Mouse (Mus musculus) forebrain, embryonic 13.5 days (tissue): Measurements from ENCODE around the gene Hcn2. TPM values are rescaled to one million over a fixed set of nuclear protein-coding genes. Genes with fewer than 3 reads are reported as not detected.
A peak's percentile ranks its signal among the peaks of the same experiment; 100 is the strongest.

Source experiments
- ATAC-seq: fragments of 200-750 bp; cut with Nextera tagmentation; 2 replicates; pipeline ENCODE4 v1.8.0; 2017
- H3K27ac ChIP-seq: fragments of 300-500 bp; sonication (generic); 2 replicates; pipeline ENCODE4 v1.5.1; 2015; ENCODE audit warnings: inconsistent platforms, mild to moderate bottlenecking, moderate library complexity
- H3K27me3 ChIP-seq: fragments of 300-500 bp; sonication (generic); 2 replicates; pipeline ENCODE4 v1.6.1; 2015; ENCODE audit warnings: mild to moderate bottlenecking, inconsistent platforms
- H3K36me3 ChIP-seq: fragments of 300-500 bp; sonication (generic); 2 replicates; pipeline ENCODE4 v1.6.1; 2015; ENCODE audit warnings: mild to moderate bottlenecking, inconsistent platforms; ENCODE audit not compliant: poor library complexity, severe bottlenecking
- H3K4me1 ChIP-seq: fragments of 300-500 bp; sonication (generic); 2 replicates; pipeline ENCODE4 v1.6.1; 2015; ENCODE audit warnings: inconsistent platforms
- H3K4me2 ChIP-seq: fragments of 300-500 bp; sonication (generic); 2 replicates; pipeline ENCODE4 v1.6.1; 2015; ENCODE audit warnings: inconsistent platforms, mild to moderate bottlenecking, moderate library complexity
- H3K4me3 ChIP-seq: fragments of 300-500 bp; sonication (generic); 2 replicates; pipeline ENCODE4 v1.5.1; 2015; ENCODE audit warnings: mild to moderate bottlenecking, inconsistent platforms
- H3K9ac ChIP-seq: fragments of 300-500 bp; sonication (generic); 2 replicates; pipeline ENCODE4 v1.6.1; 2015; ENCODE audit warnings: mild to moderate bottlenecking, inconsistent platforms
- H3K9me3 ChIP-seq: fragments of 300-500 bp; sonication (generic); replicated peaks from 2 replicates; pipeline ENCODE4 v1.6.1; 2016; ENCODE audit warnings: inconsistent platforms
- WGBS: fragments of 180-500 bp; shearing (Covaris S2); methylation state at CpG from one replicate; pipeline ENCODE4 v1.1.7; 2015; 5-methylcytosine and 5-hydroxymethylcytosine counted together
- polyA plus RNA-seq: library from polyadenylated mRNA; unstranded; fragments of >200 nt; fragmentation: Nextera tagmentation; extraction: Ambion mirVana; gene quantifications from 2 replicates; pipeline ENCODE4 v1.2.1, GENCODE M21; 2015

Gene Hcn2
- polyA plus RNA-seq, result 0.06 and 0.10 TPM in 2 replicates

DNA sequence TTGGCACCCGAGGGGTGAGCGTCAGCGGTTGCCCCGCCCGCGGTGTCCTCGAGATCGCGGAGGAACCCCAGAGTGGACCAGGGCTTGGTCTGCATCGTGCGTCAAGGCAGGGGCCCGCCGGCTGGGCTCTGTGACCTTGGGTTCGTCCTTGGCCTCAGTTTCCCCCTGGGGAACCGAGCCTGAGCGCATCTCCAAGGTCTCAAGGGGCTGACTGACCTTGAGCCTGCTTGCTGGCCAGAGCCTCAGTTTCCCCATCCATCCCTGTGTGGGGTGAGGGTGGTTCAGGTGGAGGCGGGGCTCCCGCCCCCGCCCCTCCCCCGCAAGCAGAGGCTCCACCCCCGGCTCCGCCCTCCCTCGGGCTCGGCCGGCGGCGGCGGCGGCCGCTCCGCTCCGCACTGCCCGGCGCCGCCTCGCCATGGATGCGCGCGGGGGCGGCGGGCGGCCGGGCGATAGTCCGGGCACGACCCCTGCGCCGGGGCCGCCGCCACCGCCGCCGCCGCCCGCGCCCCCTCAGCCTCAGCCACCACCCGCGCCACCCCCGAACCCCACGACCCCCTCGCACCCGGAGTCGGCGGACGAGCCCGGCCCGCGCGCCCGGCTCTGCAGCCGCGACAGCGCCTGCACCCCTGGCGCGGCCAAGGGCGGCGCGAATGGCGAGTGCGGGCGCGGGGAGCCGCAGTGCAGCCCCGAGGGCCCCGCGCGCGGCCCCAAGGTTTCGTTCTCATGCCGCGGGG is at the start of gene Hcn2:
Gene Hcn2 (plus strand): TSS at position 381 of the 734 bp plus-strand sequence.
- peak within 1 kb of the TSS; percentile 70 for H3K9ac ChIP-seq
- peaks cover 7% of the 10 kb centered on the region for H3K36me3 ChIP-seq
- H3K27me3 ChIP-seq, result peaks cover 58% of the 10 kb centered on the region
- no peak within 1 kb of the TSS for H3K27ac ChIP-seq
- peak; percentile 59 for ATAC-seq
- no peaks in the 10 kb centered on the region for H3K9me3 ChIP-seq
- peaks cover 16% of the 10 kb centered on the region for H3K4me1 ChIP-seq
- peak within 1 kb of the TSS; percentile 94 for H3K4me2 ChIP-seq
- WGBS, result 3% methylated on average over 49 of the region's 91 CpGs
- H3K4me3 ChIP-seq, result peak within 1 kb of the TSS; percentile 64

DNA sequence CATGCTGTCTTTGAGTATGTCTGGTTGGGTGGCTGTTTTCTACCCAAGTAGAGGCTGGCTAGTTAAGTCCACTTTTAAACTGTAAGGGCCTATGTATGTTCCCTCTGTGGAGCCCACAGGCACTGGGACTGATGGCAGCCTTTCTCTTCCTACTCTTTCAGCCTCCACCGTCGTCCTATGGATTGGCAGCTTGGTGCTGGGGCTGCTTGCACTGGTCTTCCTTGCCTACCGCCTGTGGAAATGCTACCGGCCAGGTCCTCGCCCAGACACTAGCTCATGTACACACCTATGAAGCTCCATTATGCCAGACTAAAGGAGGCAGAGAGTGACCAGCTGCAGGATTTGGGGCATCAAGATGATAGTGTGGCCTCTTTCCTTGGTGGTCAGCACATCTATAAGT is 48.4 kb upstream of the Hcn2 start:
- Histone ChIP-seq H3K4me1 (peaks cover 23% of the 10 kb centered on the region), H3K27ac (peak overlapping the region; percentile 94), H3K27me3 (no peaks in the 10 kb centered on the region), H3K36me3 (peaks cover 13% of the 10 kb centered on the region), H3K4me3 (no peak overlapping the region), H3K9ac (peak overlapping the region; percentile 37; the same call in 1 of the 2 replicates), H3K4me2 (peak overlapping the region; percentile 97), H3K9me3 (no peaks in the 10 kb centered on the region)
- ATAC-seq, result no peak
- 85% methylated on average over 5 of the region's 5 CpGs for WGBS

DNA sequence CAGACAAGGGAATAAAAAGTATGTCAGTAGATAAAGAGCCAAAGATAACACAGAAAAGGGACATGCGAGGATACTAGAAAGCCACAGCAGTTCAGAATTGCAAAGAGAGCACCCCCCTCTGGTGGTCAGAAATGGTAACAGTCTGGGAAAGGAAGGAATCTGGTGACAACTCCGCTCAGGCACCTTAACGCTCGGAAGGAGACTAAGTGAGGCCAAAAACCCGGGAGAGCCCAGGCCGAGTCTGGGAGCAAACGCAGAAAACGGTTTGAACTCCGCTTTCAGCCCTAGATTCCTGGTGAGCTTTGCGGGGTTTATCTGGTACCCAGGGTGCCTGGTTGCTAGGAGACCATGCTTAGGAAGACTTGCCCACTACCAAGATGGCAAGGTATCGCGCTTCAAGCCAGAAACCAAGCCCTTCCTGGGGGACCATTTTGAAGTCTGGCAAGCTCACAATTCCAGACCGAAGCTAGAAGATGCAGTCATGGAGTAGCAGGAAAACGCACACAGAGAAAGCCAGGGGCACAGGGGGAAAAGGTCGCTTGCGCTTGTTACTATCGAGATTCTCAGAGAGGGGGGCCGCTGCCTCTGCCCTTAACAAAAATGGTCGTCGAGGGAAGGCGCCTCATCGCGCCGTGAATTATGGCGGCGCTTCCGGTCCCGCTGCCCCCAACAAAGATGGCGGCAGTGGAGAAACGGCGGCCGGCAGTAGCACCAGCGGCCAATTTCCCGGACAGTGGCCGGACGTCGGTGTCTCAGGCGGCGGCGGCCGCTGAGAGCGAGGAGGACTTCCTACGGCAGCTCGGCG is 47.5 kb upstream of the Hcn2 start, which contains the start of gene Tpgs1:
Gene Tpgs1 (plus strand): TSS at position 599 of the 805 bp plus-strand sequence.
- Histone ChIP-seq H3K9ac (peak within 1 kb of the TSS; percentile 93), H3K4me1 (peaks cover 23% of the 10 kb centered on the region), H3K4me2 (peak within 1 kb of the TSS; percentile 97), H3K4me3 (peak within 1 kb of the TSS; percentile 90), H3K9me3 (no peaks in the 10 kb centered on the region), H3K36me3 (peaks cover 18% of the 10 kb centered on the region), H3K27me3 (no peaks in the 10 kb centered on the region), H3K27ac (peak within 1 kb of the TSS; percentile 94)
- peak; percentile 86 for ATAC-seq
- under 1% methylated on average over 45 of the region's 45 CpGs for whole genome bisulfite sequencing

DNA sequence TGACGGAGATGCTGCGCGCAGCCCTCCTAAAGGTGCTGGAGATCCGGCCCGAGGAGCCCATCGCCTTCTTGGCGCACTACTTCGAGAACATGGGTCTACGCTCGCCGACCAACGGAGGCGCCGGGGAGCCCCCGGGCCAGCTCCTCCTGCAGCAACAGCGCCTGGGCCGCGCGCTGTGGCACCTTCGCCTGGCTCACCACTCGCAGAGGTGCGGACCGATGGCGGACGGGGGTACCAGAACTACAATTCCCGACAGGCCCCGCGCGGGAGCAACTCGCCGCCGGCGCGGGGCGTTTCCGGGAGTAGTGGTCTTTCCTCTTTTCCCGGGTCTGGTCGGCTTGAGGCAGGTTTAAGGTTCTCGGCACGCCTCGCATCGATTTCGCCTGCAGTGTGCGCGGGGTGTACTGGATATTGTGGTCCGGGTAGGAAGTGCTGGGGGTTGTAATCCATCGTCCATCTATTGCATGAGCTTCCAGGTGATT is 46.8 kb upstream of the Hcn2 start:
- WGBS, result 0% methylated on average over 46 of the region's 47 CpGs

DNA sequence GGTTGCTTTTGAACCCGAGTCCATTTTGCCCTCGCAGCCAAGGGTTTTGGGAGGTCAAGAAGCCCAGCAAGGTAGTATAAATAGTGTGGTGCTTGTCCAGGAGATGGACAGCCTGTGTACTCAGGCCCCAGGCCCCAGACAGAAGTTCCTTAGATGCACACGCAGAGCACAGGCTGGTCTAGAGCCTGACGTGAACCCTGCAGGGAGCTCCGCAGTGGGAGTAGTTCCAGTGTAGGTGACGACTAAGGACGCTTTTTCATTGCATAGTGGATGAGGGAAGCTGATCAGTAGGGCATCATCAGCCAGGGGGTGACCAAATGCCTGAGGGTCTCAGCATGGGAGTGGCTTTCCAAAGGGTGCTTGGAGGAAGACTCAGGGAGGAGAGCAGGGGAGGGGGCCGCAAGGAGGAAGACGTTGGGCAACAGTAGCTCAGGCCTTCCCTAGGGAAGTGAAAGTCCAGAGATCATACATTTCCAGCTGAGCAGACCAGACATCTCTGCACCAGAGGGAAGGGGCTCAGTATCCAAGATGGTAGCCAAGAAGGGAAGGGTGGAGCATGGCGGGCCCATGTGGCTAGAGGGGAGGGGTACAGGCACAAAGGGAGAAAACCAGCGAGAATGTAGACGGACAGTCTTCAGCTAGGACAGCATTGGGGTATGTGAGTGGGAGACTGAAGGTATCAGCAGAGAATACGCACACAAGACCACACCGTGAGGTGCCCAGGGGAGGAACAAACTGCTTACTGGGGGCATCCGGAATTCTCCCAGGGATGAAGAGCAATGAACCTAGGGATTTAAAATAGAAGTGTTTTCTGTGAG is 46.2 kb upstream of the Hcn2 start:
- H3K9me3 ChIP-seq, result no peaks in the 10 kb centered on the region
- H3K9ac ChIP-seq, result peak overlapping the region; percentile 93
- ATAC-seq, result peak; percentile 22
- peaks cover 23% of the 10 kb centered on the region for H3K4me1 ChIP-seq
- peak overlapping the region; percentile 90 for H3K4me3 ChIP-seq
- peak overlapping the region; percentile 94 for H3K27ac ChIP-seq
- WGBS, result 34% methylated on average over 15 of the region's 15 CpGs
- peak overlapping the region; percentile 97 for H3K4me2 ChIP-seq
- peaks cover 20% of the 10 kb centered on the region for H3K36me3 ChIP-seq
- no peaks in the 10 kb centered on the region for H3K27me3 ChIP-seq

More for the DNA sequence above, 46.8 kb upstream of the Hcn2 start:
- ATAC-seq, result peak; percentile 72
- peak overlapping the region; percentile 90 for H3K4me3 ChIP-seq
- H3K27ac ChIP-seq, result peak overlapping the region; percentile 94
- peaks cover 23% of the 10 kb centered on the region for H3K4me1 ChIP-seq
- no peaks in the 10 kb centered on the region for H3K9me3 ChIP-seq
- H3K27me3 ChIP-seq, result no peaks in the 10 kb centered on the region
- H3K36me3 ChIP-seq, result peaks cover 18% of the 10 kb centered on the region
- H3K4me2 ChIP-seq, result peak overlapping the region; percentile 97
- peak overlapping the region; percentile 93 for H3K9ac ChIP-seq

DNA sequence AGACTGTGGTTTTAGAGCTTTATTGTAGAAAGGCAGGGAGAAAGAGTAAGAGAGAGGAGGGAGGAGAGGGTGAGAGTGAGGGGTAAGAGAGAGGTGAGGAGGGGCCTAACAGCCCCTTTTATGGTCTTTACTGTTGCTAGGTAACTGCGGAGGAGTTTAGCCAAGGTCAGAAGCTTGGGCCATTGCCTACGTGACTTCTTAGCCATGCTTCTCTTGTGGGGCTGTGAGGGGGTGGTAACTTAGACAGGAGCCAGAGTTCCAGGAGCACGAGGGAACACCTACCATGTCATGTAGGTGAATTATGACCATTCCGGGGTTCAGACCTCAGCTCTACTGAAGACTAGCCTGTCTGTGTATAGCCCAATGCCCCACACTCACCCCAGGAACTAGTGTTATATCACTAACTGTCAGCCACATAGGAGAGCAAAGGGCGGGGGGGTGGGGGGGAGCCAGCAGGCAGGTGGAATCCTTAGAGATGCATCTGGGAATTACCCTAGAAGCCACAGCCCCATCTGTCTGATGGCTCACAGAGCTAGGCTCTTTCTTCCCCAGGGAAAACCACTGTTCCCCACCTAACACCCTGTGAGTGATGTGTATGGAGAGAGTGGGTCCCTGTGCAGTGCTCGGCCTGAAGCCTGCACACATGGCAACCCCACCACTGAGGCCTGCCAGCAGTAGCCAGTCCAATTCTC is 44.9 kb upstream of the Hcn2 start:
- Histone ChIP-seq H3K4me1 (peaks cover 23% of the 10 kb centered on the region), H3K4me3 (no peak overlapping the region), H3K27ac (no peak overlapping the region), H3K9ac (peak overlapping the region; percentile 27; the same call in 1 of the 2 replicates), H3K36me3 (peaks cover 32% of the 10 kb centered on the region), H3K9me3 (no peaks in the 10 kb centered on the region), H3K4me2 (0 out of 2 replicates have a peak overlapping the region, but pooled peaks have one; percentile 97), H3K27me3 (no peaks in the 10 kb centered on the region)
- no peak for ATAC-seq
- 81% methylated on average over 6 of the region's 6 CpGs for WGBS

DNA sequence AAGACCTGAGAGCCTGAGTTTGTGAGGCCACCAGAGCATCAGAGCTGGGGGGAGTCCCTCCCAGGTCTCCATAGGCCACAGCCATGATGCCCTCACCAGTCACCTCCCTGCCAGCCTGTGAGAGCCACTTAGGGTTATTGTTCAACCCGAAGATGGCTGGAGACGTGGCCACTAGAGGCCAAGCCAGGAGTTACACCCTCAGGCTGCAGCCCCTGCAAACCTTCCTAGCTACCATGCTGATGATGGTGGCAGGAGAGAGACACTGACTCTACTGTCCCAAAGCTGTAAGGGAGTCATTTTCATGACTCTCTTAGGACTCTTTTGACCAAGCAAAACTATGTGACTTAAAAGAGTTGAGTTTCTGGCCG is 44.4 kb upstream of the Hcn2 start:
- H3K4me1 ChIP-seq, result peaks cover 23% of the 10 kb centered on the region
- H3K9ac ChIP-seq, result peak overlapping the region; percentile 27; the same call in 1 of the 2 replicates
- H3K4me2 ChIP-seq, result no peak overlapping the region
- H3K27ac ChIP-seq, result no peak overlapping the region
- peaks cover 35% of the 10 kb centered on the region for H3K36me3 ChIP-seq
- no peak overlapping the region for H3K4me3 ChIP-seq
- H3K9me3 ChIP-seq, result no peaks in the 10 kb centered on the region
- no peaks in the 10 kb centered on the region for H3K27me3 ChIP-seq
- ATAC-seq, result no peak
- WGBS, result 64% methylated on average over 3 of the region's 3 CpGs

DNA sequence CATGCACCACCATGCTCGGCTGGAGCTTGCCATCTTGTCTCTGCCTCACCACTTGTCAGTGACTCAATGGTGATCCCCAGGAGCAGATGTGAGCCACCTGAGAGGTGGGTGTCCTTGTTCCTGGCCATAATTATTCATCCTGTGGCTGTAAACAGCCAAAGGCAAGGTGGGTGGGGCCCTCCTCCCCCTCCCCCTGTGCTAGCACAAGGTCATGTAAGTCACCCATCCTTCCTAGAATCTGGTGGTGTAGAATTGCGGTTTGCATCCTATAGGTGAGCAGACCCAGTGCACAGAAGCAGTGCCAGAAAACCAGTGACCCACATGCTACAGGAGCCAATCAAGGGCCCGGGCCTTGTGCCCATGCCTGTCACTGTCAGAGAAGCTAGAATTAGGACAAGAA is 43.4 kb upstream of the Hcn2 start:
- no peak overlapping the region for H3K27ac ChIP-seq
- peaks cover 35% of the 10 kb centered on the region for H3K36me3 ChIP-seq
- no peak for ATAC-seq
- no peaks in the 10 kb centered on the region for H3K27me3 ChIP-seq
- H3K4me1 ChIP-seq, result peaks cover 22% of the 10 kb centered on the region
- no peak overlapping the region for H3K9ac ChIP-seq
- H3K4me2 ChIP-seq, result no peak overlapping the region
- WGBS, result 90% methylated on average over 3 of the region's 3 CpGs
- H3K9me3 ChIP-seq, result no peaks in the 10 kb centered on the region
- no peak overlapping the region for H3K4me3 ChIP-seq

DNA sequence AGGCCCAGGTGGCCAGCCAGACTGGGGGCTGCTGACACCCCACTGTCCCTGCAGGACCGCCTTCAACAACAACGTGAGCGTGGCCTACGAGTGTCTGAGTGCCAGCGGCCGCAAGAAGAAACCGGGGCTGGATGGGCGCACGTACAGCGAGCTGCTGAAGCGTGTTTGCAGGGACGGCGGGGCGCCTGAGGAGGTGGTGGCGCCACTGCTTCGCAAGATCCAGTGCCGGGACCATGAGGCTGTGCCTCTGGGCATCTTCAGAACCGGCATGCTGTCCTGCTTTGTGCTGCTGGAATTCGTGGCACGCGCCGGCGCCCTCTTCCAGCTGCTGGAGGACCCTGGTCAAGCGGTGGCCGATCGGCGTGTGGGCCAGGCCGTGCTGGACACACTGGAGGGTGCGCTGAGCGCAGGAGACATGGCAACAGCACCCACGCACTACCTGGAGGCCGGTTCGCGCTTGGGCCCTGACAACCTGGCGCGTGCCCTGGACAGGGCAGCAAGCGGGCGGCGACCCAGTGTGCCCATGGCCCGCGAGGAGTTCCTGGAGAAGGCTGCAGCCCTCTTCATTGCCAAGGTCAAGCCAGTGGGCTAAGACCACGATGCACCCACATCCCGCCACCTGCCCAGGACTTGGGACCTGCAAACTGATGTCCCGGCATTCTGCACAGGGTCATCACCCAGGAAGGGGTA is 40.9 kb upstream of the Hcn2 start:
- WGBS, result 64% methylated on average over 44 of the region's 44 CpGs
- H3K27ac ChIP-seq, result no peak overlapping the region
- no peak overlapping the region for H3K4me3 ChIP-seq
- peaks cover 35% of the 10 kb centered on the region for H3K36me3 ChIP-seq
- H3K9ac ChIP-seq, result no peak overlapping the region
- no peak overlapping the region for H3K4me2 ChIP-seq
- H3K27me3 ChIP-seq, result no peaks in the 10 kb centered on the region
- H3K9me3 ChIP-seq, result no peaks in the 10 kb centered on the region
- peaks cover 10% of the 10 kb centered on the region for H3K4me1 ChIP-seq
- ATAC-seq, result no peak

DNA sequence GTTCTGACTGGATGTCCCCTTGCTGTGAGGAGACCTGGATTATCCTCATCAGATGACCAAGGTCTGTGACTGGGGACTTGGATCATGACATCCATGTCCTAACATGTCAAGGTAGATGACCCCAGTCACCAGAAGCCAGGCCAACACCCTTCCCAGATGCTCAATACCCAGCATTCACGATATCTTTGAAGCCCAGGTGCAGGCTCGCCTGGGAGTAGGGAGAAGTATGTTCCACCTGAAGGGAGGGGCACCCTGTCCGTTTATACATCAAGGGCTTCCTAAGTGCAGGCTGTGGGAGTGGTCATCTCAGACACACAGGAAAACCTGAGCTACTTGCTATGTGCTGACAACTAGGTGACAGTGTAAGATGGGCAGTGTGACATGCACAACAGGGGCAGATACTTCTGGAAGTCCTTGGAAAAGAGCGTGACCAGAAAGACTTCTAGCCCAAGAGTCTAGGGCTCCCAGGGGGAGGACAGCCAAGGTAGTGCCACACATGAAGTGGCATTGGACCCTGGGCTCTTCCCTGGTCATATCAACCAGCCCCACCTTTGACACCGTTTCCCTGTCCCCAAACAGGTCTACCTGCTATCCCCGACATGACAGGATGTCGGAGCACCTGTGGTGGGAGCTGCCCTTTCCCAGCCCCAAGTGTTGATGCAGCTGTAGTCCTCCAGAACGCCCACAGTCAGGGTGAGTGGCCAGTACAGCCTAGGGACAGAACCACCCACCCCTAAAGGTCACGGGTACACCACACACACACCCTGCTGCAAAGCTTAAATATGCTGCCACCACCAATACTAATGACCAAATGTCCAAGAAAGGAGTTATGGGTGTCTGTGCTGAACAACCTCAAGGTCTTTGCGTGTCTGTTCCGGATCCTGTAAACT is 35.6 kb upstream of the Hcn2 start:
- WGBS, result 45% methylated on average over 11 of the region's 11 CpGs

More for the DNA sequence above, 35.6 kb upstream of the Hcn2 start:
- H3K9me3 ChIP-seq, result no peaks in the 10 kb centered on the region
- peaks cover 26% of the 10 kb centered on the region for H3K4me1 ChIP-seq
- H3K9ac ChIP-seq, result peak overlapping the region; percentile 88
- H3K36me3 ChIP-seq, result peaks cover 27% of the 10 kb centered on the region
- H3K27me3 ChIP-seq, result no peaks in the 10 kb centered on the region
- ATAC-seq, result peak; percentile 31
- peak overlapping the region; percentile 92 for H3K4me3 ChIP-seq
- peak overlapping the region; percentile 93 for H3K4me2 ChIP-seq
- peak overlapping the region; percentile 86 for H3K27ac ChIP-seq
